Mouse (Mus musculus) embryonic facial prominence, embryonic 15.5 days (tissue): ENCODE data around the gene Vtcn1. TPM values are rescaled to one million over a fixed set of nuclear protein-coding genes. Genes with fewer than 3 reads are reported as not detected.

ENCODE experiments used
- ATAC-seq: fragments of 200-750 bp; cut with Nextera tagmentation; 2 replicates; pipeline ENCODE4 v1.8.0; 2017; ENCODE audit warnings: low read depth, moderate TSS enrichment; ENCODE audit not compliant: insufficient number of reproducible peaks, low FRiP score, low TSS enrichment
- H3K27ac ChIP-seq: fragments of 300-500 bp; sonication (generic); replicated peaks from 2 replicates; pipeline ENCODE4 v1.5.1; 2015; ENCODE audit warnings: mild to moderate bottlenecking, inconsistent platforms
- H3K27me3 ChIP-seq: fragments of 300-500 bp; sonication (generic); 2 replicates; pipeline ENCODE4 v1.6.1; 2015; ENCODE audit warnings: inconsistent platforms
- H3K36me3 ChIP-seq: fragments of 300-500 bp; sonication (generic); 2 replicates; pipeline ENCODE4 v1.6.1; 2015; ENCODE audit warnings: mild to moderate bottlenecking, inconsistent platforms
- H3K4me1 ChIP-seq: fragments of 300-500 bp; sonication (generic); 2 replicates; pipeline ENCODE4 v1.6.1; 2015; ENCODE audit warnings: inconsistent platforms
- H3K4me2 ChIP-seq: fragments of 300-500 bp; sonication (generic); replicated peaks from 2 replicates; pipeline ENCODE4 v1.6.1; 2015; ENCODE audit warnings: mild to moderate bottlenecking, inconsistent platforms
- H3K4me3 ChIP-seq: fragments of 300-500 bp; sonication (generic); replicated peaks from 2 replicates; pipeline ENCODE4 v1.5.1; 2015; ENCODE audit warnings: mild to moderate bottlenecking, inconsistent platforms
- H3K9ac ChIP-seq: fragments of 300-500 bp; sonication (generic); 2 replicates; pipeline ENCODE4 v1.6.1; 2015; ENCODE audit warnings: inconsistent platforms
- H3K9me3 ChIP-seq: fragments of 300-500 bp; sonication (generic); replicated peaks from 2 replicates; pipeline ENCODE4 v1.6.1; 2016; ENCODE audit warnings: inconsistent platforms
- WGBS: fragments of 180-500 bp; shearing (Covaris S2); methylation state at CpG from one replicate; pipeline ENCODE4 v1.1.7; 2015; 5-methylcytosine and 5-hydroxymethylcytosine counted together
- polyA plus RNA-seq: library from polyadenylated mRNA; unstranded; fragments of >200 nt; fragmentation: Nextera tagmentation; extraction: Ambion mirVana; gene quantifications from 2 replicates; pipeline ENCODE4 v1.2.1, GENCODE M21; 2015

The Vtcn1 gene
- polyA plus RNA-seq, 1 experiment from 2014 or later: 0.80 TPM

DNA sequence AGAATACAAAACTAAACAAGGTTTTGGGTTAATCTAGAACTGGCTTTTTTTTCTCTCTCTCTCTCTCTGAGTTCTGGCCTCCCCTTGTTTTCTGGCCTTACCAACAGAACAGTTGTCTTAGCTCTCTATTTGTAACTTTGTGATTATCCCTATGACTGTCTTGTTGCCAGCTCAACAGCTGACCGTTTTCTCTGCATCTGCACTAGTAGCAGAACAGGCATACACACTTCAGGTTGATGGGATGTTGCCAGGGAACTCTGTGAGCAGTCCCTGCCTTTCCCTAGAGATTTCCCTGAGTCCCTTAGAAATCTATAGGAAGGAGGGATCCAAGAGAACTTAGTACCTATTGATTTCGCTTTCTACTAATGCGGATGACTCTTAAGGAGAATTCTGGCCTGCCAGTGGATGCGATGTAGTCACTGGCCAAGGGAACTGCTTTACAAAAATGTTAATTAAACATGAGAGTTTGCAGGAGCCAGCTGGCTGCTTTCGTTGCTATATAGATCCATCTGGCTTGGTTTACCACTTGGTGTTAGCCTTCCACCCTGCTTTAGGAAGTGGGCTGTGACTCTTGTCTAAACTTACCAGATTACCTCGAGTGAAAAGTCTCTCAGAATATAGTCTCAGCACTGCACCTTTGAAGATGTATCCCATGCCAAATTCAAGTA, 98.9 kb downstream of the Vtcn1 start:
- ATAC-seq: no peak
- Histone ChIP-seq H3K4me2 (no peak overlapping the region), H3K9me3 (no peaks in the 10 kb centered on the region), H3K27me3 (no peaks in the 10 kb centered on the region), H3K36me3 (peaks cover 15% of the 10 kb centered on the region), H3K4me1 (peaks cover 45% of the 10 kb centered on the region), H3K9ac (no peak overlapping the region), H3K4me3 (no peak overlapping the region), H3K27ac (no peak overlapping the region)
- WGBS: 65% methylated on average over 6 of the region's 6 CpGs

DNA sequence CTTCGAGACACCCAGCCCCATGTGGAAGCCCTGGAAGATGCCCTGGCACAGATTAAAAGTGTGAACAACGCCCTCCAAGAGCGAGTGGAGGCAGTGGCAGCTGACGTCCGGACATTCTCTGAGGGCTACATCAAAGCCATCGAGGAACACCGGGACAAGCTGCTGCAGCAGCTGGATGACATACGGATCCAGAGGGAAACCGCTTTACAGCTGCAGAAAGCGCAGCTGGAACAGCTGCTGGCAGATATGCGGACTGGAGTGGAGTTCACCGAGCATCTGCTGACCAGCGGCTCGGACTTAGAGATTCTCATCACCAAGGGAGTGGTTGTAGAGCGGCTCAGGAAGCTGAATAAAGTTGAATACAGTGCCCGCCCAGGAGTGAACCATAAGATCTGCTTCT, 99.9 kb downstream of the Vtcn1 start:
- Histone ChIP-seq H3K4me2 (no peak overlapping the region), H3K27me3 (no peaks in the 10 kb centered on the region), H3K9ac (no peak overlapping the region), H3K4me3 (no peak overlapping the region), H3K36me3 (peaks cover 25% of the 10 kb centered on the region), H3K27ac (no peak overlapping the region), H3K9me3 (no peaks in the 10 kb centered on the region), H3K4me1 (peaks cover 45% of the 10 kb centered on the region)
- ATAC-seq: no peak
- WGBS: 59% methylated on average over 16 of the region's 16 CpGs

DNA sequence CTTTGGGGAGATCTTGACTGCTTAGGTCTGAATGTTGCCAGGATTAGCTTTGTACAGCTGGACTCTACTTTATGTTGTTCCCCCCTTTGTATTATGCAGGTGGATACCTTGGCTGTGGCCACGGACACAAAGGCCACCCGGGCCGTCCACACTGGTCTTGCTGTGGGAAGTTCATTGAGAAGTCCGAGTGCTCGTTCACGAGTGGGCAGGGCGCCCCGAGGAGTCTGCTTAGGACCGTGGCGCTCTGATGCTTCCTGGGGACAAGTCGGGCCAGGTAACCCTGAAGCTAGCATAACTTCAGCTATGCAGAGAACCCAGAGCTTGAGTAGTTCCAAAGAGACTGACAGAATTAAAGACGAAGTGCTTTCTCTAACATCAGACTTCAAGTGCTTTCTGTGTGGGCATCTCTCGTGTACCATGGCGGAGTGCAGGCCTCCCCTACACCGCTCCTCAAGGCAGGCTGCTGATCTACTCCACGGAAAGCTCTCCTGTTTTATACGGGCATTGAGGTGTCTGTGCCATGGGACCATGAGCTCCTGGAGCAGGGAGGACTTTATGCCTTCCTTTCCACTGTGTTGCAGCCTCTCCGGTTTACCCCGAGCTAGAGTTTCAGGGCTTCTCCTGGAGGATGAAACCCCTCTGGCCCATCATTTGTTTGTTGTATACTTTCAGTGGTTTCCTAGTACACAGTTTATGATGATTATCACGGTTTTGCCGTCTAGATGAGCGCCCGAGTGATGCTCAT, 106.2 kb downstream of the Vtcn1 start:
- WGBS: 92% methylated on average over 23 of the region's 23 CpGs
- Histone ChIP-seq H3K4me3 (no peak overlapping the region), H3K4me1 (0 out of 2 replicates have a peak, but pooled peaks cover 7% of the 10 kb centered on the region), H3K4me2 (no peak overlapping the region), H3K27me3 (no peaks in the 10 kb centered on the region), H3K9ac (no peak overlapping the region), H3K36me3 (peaks cover 68% of the 10 kb centered on the region), H3K9me3 (no peaks in the 10 kb centered on the region), H3K27ac (no peak overlapping the region)
- no peak for ATAC-seq

DNA sequence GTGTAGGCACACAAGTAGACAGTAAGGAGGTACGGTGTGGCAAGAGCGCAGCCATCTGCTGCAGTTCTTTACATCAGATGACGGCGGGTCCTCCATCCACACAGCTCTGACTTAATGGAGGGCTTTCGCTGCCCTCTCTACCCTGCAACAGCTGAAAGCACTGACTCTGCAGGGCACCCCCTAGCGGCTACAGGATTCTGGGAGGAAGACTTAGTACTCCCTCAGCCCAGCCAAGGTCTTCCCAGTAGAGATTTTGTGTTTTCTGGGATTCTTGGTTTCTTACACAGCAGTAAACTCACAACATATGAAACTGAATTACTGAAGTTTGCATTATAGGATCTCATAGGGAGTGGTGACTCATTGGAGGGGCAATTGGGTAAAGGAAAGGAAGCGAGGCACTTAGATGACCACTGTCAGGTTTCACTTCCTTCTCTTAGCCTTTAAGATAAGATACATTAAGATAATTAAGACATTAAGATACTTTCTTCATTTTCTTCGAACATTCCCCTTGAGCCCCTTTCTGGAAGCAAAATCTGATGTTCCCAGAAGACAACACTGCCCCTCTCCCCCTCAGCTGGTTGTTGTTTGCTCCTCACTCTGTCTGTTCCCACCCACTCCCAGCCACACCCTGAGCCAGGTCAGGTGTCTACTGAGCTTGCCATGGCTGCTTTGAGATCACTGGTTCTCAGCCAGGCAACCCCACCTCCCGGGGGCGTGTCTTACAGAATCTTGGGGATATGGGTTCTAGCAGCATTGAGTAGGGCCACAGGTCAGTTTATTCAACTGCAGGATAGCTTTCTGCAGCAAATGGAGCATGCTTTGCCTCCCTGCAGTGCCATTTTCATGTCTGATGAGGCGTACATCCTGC, 107.1 kb downstream of the Vtcn1 start:
- Histone ChIP-seq H3K4me1 (no peaks in the 10 kb centered on the region), H3K4me2 (no peak overlapping the region), H3K9ac (no peak overlapping the region), H3K9me3 (no peaks in the 10 kb centered on the region), H3K27me3 (no peaks in the 10 kb centered on the region), H3K4me3 (no peak overlapping the region), H3K27ac (no peak overlapping the region), H3K36me3 (peaks cover 73% of the 10 kb centered on the region)
- ATAC-seq: no peak
- 76% methylated on average over 11 of the region's 11 CpGs for WGBS

DNA sequence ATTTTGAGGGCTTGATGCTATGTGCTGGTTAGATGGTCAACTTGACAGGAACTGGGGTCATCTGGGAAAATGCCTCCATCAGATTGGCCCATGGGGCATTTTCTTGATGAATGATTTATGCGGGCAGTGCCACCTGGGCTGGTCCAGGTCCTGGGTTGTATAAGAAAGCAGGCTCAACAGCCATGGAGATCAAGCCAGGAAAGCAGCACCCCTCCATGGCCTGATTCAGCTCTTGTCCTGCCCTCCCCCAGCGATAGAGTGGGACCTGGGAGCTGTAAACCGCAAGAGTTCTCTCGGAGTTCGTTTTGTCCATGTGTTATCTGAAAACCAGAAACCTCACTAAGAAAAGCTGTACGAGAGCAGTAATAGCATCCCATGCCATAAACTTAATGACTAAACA, 110.3 kb downstream of the Vtcn1 start:
- no peak overlapping the region for H3K4me2 ChIP-seq
- no peaks in the 10 kb centered on the region for H3K9me3 ChIP-seq
- no peak overlapping the region for H3K4me3 ChIP-seq
- no peak overlapping the region for H3K27ac ChIP-seq
- peaks cover 79% of the 10 kb centered on the region for H3K36me3 ChIP-seq
- H3K9ac ChIP-seq: no peak overlapping the region
- ATAC-seq: no peak
- 94% methylated on average over 6 of the region's 6 CpGs for WGBS
- no peaks in the 10 kb centered on the region for H3K4me1 ChIP-seq
- no peaks in the 10 kb centered on the region for H3K27me3 ChIP-seq

DNA sequence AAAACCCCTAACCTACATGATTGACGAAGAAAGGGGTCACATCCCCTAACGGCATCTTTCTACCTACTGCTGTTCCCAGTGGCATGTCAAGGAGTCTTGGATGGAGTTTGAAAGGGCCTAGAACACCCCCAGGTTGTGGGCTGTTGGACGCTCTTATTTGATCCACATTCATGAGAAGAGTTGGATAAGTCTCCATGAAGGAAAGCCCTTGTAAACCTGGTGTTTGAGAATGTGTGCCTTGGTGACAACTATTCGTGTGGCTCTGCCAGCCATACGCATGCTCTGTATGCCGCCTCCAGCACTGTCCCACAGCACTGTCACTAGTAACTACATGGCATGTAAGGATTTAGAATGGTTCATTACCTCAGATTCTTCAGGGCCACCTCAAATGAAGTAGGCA, 110.9 kb downstream of the Vtcn1 start:
- ATAC-seq: no peak
- Histone ChIP-seq H3K9me3 (no peaks in the 10 kb centered on the region), H3K4me1 (no peaks in the 10 kb centered on the region), H3K36me3 (peaks cover 84% of the 10 kb centered on the region), H3K27me3 (no peaks in the 10 kb centered on the region), H3K27ac (no peak overlapping the region), H3K4me3 (no peak overlapping the region), H3K9ac (no peak overlapping the region), H3K4me2 (no peak overlapping the region)
- WGBS: 97% methylated on average over 6 of the region's 6 CpGs

DNA sequence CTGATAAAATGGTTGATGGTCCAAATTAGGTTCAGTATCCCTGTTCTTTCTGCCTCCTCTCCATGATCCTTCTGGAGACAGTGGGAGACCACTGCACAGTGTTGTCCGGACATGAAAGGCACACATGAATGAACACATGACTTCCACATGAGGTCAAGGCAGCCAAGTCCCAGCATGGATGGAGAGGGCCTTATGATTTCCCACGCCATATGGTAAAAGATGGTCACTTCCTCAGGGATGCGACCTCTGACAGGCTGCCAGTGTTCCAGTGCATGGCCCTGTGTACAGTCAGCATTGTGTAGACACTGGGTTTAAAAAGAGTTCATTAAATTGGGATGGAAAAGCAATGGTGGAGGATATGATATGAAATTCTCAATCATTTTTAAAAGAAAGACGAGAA, 113.0 kb downstream of the Vtcn1 start:
- Histone ChIP-seq H3K4me2 (no peak overlapping the region), H3K36me3 (peaks cover 78% of the 10 kb centered on the region), H3K27me3 (no peaks in the 10 kb centered on the region), H3K9me3 (no peaks in the 10 kb centered on the region), H3K4me1 (no peaks in the 10 kb centered on the region), H3K9ac (no peak overlapping the region), H3K27ac (no peak overlapping the region), H3K4me3 (no peak overlapping the region)
- ATAC-seq: no peak
- WGBS: 93% methylated on average over 4 of the region's 4 CpGs

DNA sequence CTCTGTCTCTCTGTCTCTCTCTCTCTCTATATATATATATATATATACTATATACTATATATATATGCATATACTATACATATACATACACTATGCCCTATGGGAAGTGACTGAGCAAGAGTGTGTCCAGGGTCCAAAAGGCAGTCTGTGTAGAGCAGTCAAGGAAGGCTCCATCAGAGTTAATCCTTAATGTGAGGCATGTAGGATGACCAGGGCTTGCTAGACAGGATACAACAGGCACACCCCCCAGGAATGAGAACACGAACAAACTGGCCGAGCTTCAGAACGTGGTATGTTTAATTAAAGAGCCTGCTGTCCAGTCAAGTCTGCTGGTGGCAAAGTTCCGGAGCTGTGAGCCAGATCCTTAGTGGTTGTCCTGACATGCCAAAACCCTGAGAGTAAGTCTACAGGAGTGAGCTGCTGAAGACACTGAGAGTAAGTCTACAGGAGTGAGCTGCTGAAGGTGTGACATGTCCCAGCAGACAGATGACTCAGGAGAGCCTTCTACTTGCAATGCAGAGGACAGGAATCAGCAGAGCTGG, 115.3 kb downstream of the Vtcn1 start:
- no peaks in the 10 kb centered on the region for H3K9me3 ChIP-seq
- H3K36me3 ChIP-seq: peaks cover 85% of the 10 kb centered on the region
- no peaks in the 10 kb centered on the region for H3K4me1 ChIP-seq
- H3K9ac ChIP-seq: no peak overlapping the region
- H3K4me2 ChIP-seq: no peak overlapping the region
- no peak overlapping the region for H3K27ac ChIP-seq
- no peak for ATAC-seq
- WGBS: 77% methylated on average over 4 of the region's 4 CpGs
- H3K27me3 ChIP-seq: no peaks in the 10 kb centered on the region
- H3K4me3 ChIP-seq: no peak overlapping the region

Other genes starting within 250 kb of the Vtcn1 start
- gene Man1a2, start 140.0 kb upstream of the Vtcn1 start, polyA plus RNA-seq: 75.5 and 78.2 TPM in 2 replicates
- gene Trim45, start 96.7 kb downstream of the Vtcn1 start, polyA plus RNA-seq: 6.5 and 7.1 TPM in 2 replicates
- gene Ttf2, start 144.2 kb downstream of the Vtcn1 start, polyA plus RNA-seq: 11.2 and 12.2 TPM in 2 replicates
- gene Cd101, start 204.1 kb downstream of the Vtcn1 start, polyA plus RNA-seq: 0.15 and 0.21 TPM in 2 replicates